Mouse (Mus musculus) MEL (cell line): Measurements from ENCODE around the gene S100a1. TPM values are rescaled to one million over a fixed set of nuclear protein-coding genes. Genes with fewer than 3 reads are reported as not detected.

Experiments
- DNase-seq: peaks from one replicate; pipeline ENCODE4 v3.0.0; 2011; ENCODE audit warnings: low read depth, low spot score
- H3K27ac ChIP-seq: 2 replicates; pipeline ENCODE4 v1.5.1; 2012; ENCODE audit warnings: low read depth, mild to moderate bottlenecking, control low read depth, low read length, moderate library complexity; ENCODE audit not compliant: control insufficient read depth
- H3K27me3 ChIP-seq, 2 experiments: fragments of 150-350 bp in 1 of 2; sonication (generic) in 1 of 2; 2 replicates each; pipeline ENCODE4 v1.6.1; 2012; ENCODE audit warnings: low read length in 2 of 2, mild to moderate bottlenecking in 2 of 2, improper control_type of control experiment in 1 of 2, moderate library complexity in 1 of 2; ENCODE audit not compliant: insufficient read depth in 2 of 2, control insufficient read depth in 1 of 2
- H3K36me3 ChIP-seq, 2 experiments: 2 replicates each; pipeline ENCODE4 v1.6.1; 2012 to 2014; ENCODE audit warnings: low read length in 2 of 2, improper control_type of control experiment in 1 of 2, inconsistent platforms in 1 of 2, mild to moderate bottlenecking in 1 of 2; ENCODE audit not compliant: insufficient read depth in 2 of 2, control insufficient read depth in 1 of 2
- H3K4me1 ChIP-seq, 2 experiments: fragments of 150-350 bp in 1 of 2; sonication (generic) in 1 of 2; 2 replicates each; pipeline ENCODE4 v1.6.1; 2012; ENCODE audit warnings: low read length in 2 of 2, improper control_type of control experiment in 1 of 2, mild to moderate bottlenecking in 1 of 2; ENCODE audit not compliant: insufficient read depth in 2 of 2, control insufficient read depth in 1 of 2
- H3K4me3 ChIP-seq, 2 experiments: fragments of 150-350 bp in 1 of 2; sonication (generic) in 1 of 2; 2 replicates each; pipeline ENCODE4 v1.5.1; 2012; ENCODE audit warnings: low read depth in 2 of 2, low read length in 2 of 2, mild to moderate bottlenecking in 2 of 2, moderate library complexity in 2 of 2, control low read depth in 1 of 2, improper control_type of control experiment in 1 of 2; ENCODE audit not compliant: control insufficient read depth in 1 of 2, insufficient read depth in 1 of 2
- H3K79me2 ChIP-seq: 2 replicates; pipeline ENCODE4 v1.6.1; 2012; ENCODE audit warnings: mild to moderate bottlenecking, low read length, moderate library complexity; ENCODE audit not compliant: control insufficient read depth, poor library complexity, insufficient read depth
- H3K9ac ChIP-seq: 2 replicates; pipeline ENCODE4 v1.6.1; 2012; ENCODE audit warnings: low read depth, mild to moderate bottlenecking, control low read depth, low read length, moderate library complexity; ENCODE audit not compliant: control insufficient read depth, poor library complexity, severe bottlenecking
- H3K9me3 ChIP-seq: fragments of 150-350 bp; sonication (generic); replicated peaks from 2 replicates; pipeline ENCODE4 v1.6.1; 2012; ENCODE audit warnings: mild to moderate bottlenecking, low read length, improper control_type of control experiment, moderate library complexity; ENCODE audit not compliant: insufficient read depth
- BHLHE40 ChIP-seq: IDR thresholded peaks from 2 replicates; pipeline ENCODE4 v1.6.1; 2012; ENCODE audit warnings: low read depth, mild to moderate bottlenecking, inconsistent platforms, low read length, improper control_type of control experiment, borderline replicate concordance
- CHD1 ChIP-seq: IDR thresholded peaks from 2 replicates; pipeline ENCODE4 v1.6.1; 2012; ENCODE audit warnings: low read depth, mild to moderate bottlenecking, inconsistent platforms, low read length, improper control_type of control experiment
- CHD2 ChIP-seq: IDR thresholded peaks from 2 replicates; pipeline ENCODE4 v1.6.1; 2011; ENCODE audit warnings: low read length, improper control_type of control experiment
- CTCF ChIP-seq, 3 experiments: IDR thresholded peaks in 2 of 3; conservative IDR thresholded peaks in 1 of 3; 2 replicates each; pipeline ENCODE4 v1.5.1; 2011 to 2012; ENCODE audit warnings: low read length in 3 of 3, low read depth in 2 of 3, mild to moderate bottlenecking in 2 of 3, improper control_type of control experiment in 1 of 3, inconsistent platforms in 1 of 3, mixed read lengths in 1 of 3, moderate library complexity in 1 of 3; ENCODE audit not compliant: control insufficient read depth in 1 of 3, insufficient read depth in 1 of 3, poor library complexity in 1 of 3, severe bottlenecking in 1 of 3
- ETS1 ChIP-seq: IDR thresholded peaks from 2 replicates; pipeline ENCODE4 v1.6.1; 2012; ENCODE audit warnings: low read depth, mild to moderate bottlenecking, inconsistent platforms, low read length, improper control_type of control experiment, moderate library complexity
- GABPA ChIP-seq: IDR thresholded peaks from 2 replicates; pipeline ENCODE4 v1.6.1; 2012; ENCODE audit warnings: low read depth, mild to moderate bottlenecking, inconsistent platforms, low read length, improper control_type of control experiment, moderate library complexity
- GATA1 ChIP-seq: IDR thresholded peaks from 2 replicates; pipeline ENCODE4 v1.6.1; 2011; ENCODE audit warnings: low read depth, low read length, improper control_type of control experiment
- HCFC1 ChIP-seq: IDR thresholded peaks from 2 replicates; pipeline ENCODE4 v1.6.1; 2012; ENCODE audit warnings: low read depth, mild to moderate bottlenecking, inconsistent platforms, low read length, improper control_type of control experiment, moderate library complexity
- JUND ChIP-seq: IDR thresholded peaks from 2 replicates; pipeline ENCODE4 v1.6.1; 2011; ENCODE audit warnings: low read depth, mild to moderate bottlenecking, improper control_type of control experiment, low read length
- KAT2A ChIP-seq: conservative IDR thresholded peaks from 2 replicates; pipeline ENCODE4 v1.6.1; 2012; ENCODE audit warnings: low read depth, low read length, improper control_type of control experiment, inconsistent platforms
- MAX ChIP-seq: IDR thresholded peaks from 2 replicates; pipeline ENCODE4 v1.6.1; 2011; ENCODE audit warnings: low read length, improper control_type of control experiment
- MYC ChIP-seq: IDR thresholded peaks from 2 replicates; pipeline ENCODE4 v1.6.1; 2011; ENCODE audit warnings: low read depth, mild to moderate bottlenecking, low read length, improper control_type of control experiment, moderate library complexity
- NELFE ChIP-seq: IDR thresholded peaks from 2 replicates; pipeline ENCODE4 v1.6.1; 2011; ENCODE audit warnings: low read depth, low read length, improper control_type of control experiment
- NRF1 ChIP-seq: IDR thresholded peaks from 2 replicates; pipeline ENCODE4 v1.6.1; 2014; ENCODE audit warnings: low read depth, mild to moderate bottlenecking, inconsistent platforms, low read length, improper control_type of control experiment, moderate library complexity; ENCODE audit not compliant: poor library complexity, insufficient read depth, severe bottlenecking
- POLR2AphosphoS2 ChIP-seq: IDR thresholded peaks from 2 replicates; pipeline ENCODE4 v1.6.1; 2011; ENCODE audit warnings: low read length, improper control_type of control experiment
- POLR2AphosphoS5 ChIP-seq: IDR thresholded peaks from 2 replicates; pipeline ENCODE4 v1.6.1; 2012; ENCODE audit warnings: low read depth, borderline replicate concordance, mild to moderate bottlenecking, inconsistent platforms, low read length, moderate library complexity, mixed read lengths
- RAD21 ChIP-seq: IDR thresholded peaks from 2 replicates; pipeline ENCODE4 v1.6.1; 2011; ENCODE audit warnings: mild to moderate bottlenecking, low read depth, low read length, improper control_type of control experiment
- RCOR1 ChIP-seq: IDR thresholded peaks from 2 replicates; pipeline ENCODE4 v1.6.1; 2012; ENCODE audit warnings: low read depth, mild to moderate bottlenecking, inconsistent platforms, low read length, improper control_type of control experiment
- SMC3 ChIP-seq: IDR thresholded peaks from 2 replicates; pipeline ENCODE4 v1.6.1; 2011; ENCODE audit warnings: low read depth, low read length, improper control_type of control experiment
- TAL1 ChIP-seq: IDR thresholded peaks from 2 replicates; pipeline ENCODE4 v1.6.1; 2012; ENCODE audit warnings: mild to moderate bottlenecking, inconsistent platforms, low read length, moderate library complexity, mixed read lengths
- TCF12 ChIP-seq: IDR thresholded peaks from 2 replicates; pipeline ENCODE4 v1.6.1; 2014; ENCODE audit warnings: low read depth, mild to moderate bottlenecking, inconsistent platforms, low read length, improper control_type of control experiment, moderate library complexity
- USF1 ChIP-seq: IDR thresholded peaks from 2 replicates; pipeline ENCODE4 v1.6.1; 2014; ENCODE audit warnings: low read depth, mild to moderate bottlenecking, inconsistent platforms, low read length, improper control_type of control experiment, moderate library complexity
- ZC3H11A ChIP-seq: IDR thresholded peaks from 2 replicates; pipeline ENCODE4 v1.6.1; 2012; ENCODE audit warnings: low read depth, mild to moderate bottlenecking, inconsistent platforms, low read length, improper control_type of control experiment
- ZKSCAN1 ChIP-seq: IDR thresholded peaks from 2 replicates; pipeline ENCODE4 v1.6.1; 2012; ENCODE audit warnings: low read depth, mild to moderate bottlenecking, inconsistent platforms, low read length, improper control_type of control experiment, moderate library complexity
- ZNF384 ChIP-seq: IDR thresholded peaks from 2 replicates; pipeline ENCODE4 v1.6.1; 2012; ENCODE audit warnings: low read depth, mild to moderate bottlenecking, inconsistent platforms, low read length, improper control_type of control experiment
- polyA plus RNA-seq, 2 experiments: library from polyadenylated mRNA; stranded (reverse) in 1 of 2; unstranded in 1 of 2; fragments of >175 nt in 1 of 2; fragments of >200 nt in 1 of 2; gene quantifications; 2 replicates each; pipeline versions ENCODE4 v1.2.1 to v1.2.4; 2012; ENCODE audit warnings: low replicate concordance in 2 of 2, low read depth in 1 of 2; ENCODE audit not compliant: insufficient read length in 2 of 2, insufficient read depth in 1 of 2, missing spikeins in 1 of 2
- total RNA-seq: library from RNA; depleted of rRNA; stranded (reverse); fragments of 300-350 nt; gene quantifications from 2 replicates; pipeline ENCODE4 v1.2.3, GENCODE M21; 2012

S100a1 gene
- total and polyA plus RNA-seq, 3 experiments: 14.4 to 22.2 TPM; not detected in 1

- DNase-seq: no peak
- Histone ChIP-seq H3K79me2 (no peaks in the 10 kb centered on the region), H3K4me1 (peaks cover 0 to 4% of the 10 kb centered on the region in 2 experiments; a peak in 1 of 4 replicates), H3K9ac (no peak overlapping the region), H3K4me3 (no peak overlapping the region), H3K27ac (no peak overlapping the region), H3K36me3 (no peaks in the 10 kb centered on the region), H3K9me3 (no peaks in the 10 kb centered on the region), H3K27me3 (peaks cover 12 to 18% of the 10 kb centered on the region in 2 experiments)
- no peak for TF ChIP-seq RAD21
- TF ChIP-seq MYC: no peak
- no peak for TF ChIP-seq ZC3H11A
- no peak for TF ChIP-seq KAT2A
- no peak for TF ChIP-seq TCF12
- no peak for TF ChIP-seq POLR2AphosphoS5
- TF ChIP-seq MAX: no peak
- no peak for TF ChIP-seq NRF1
- no peak for TF ChIP-seq CTCF (IDR thresholded peaks at IDR 0.05 in 2 of 3, conservative IDR thresholded peaks at IDR 0.05 in 1 of 3; ENCODE audit: control insufficient read depth in 1 of 3, insufficient read depth in 1 of 3, low read depth in 2 of 3, low read length in 3 of 3, poor library complexity in 1 of 3, severe bottlenecking in 1 of 3)
- TF ChIP-seq ZKSCAN1: no peak
- no peak for TF ChIP-seq GABPA
- TF ChIP-seq POLR2AphosphoS2: no peak
- no peak for TF ChIP-seq NELFE
- no peak for TF ChIP-seq TAL1
- no peak for TF ChIP-seq CHD1
- no peak for TF ChIP-seq RCOR1
- no peak for TF ChIP-seq HCFC1
- TF ChIP-seq ETS1: no peak
- no peak for TF ChIP-seq USF1
Measured at GRCm38 (mm10) chr3:90531713-90532112, 17.5 kb upstream of the S100a1 start.

DNA sequence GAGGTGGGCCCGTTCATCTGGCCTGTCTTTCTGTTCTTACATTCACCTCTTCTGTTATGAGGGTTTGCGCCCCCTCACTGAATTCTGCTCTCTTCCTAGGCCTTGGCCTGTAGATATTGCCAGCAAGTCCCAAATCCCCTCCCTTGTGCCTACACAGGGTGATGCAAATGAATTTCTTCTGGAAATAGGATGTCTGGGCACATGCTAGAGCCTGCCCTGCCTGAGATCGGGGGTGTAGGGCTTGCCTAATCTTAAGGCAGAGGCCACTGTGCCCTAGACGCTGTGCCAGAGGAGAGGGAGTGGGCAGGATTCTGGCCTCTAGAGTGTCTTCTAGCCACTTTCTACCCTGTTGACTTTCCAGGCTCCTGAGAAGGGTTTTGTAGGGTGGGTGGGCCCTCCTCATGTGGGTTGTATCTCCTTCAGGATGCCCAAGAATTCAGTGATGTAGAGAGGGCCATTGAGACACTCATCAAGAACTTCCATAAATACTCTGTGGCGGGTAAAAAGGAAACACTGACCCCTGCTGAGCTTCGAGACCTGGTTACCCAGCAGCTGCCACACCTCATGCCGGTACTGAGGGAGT, 13.2 kb upstream of the S100a1 start:
- Histone ChIP-seq H3K79me2 (no peaks in the 10 kb centered on the region), H3K27ac (no peak overlapping the region), H3K4me1 (peaks cover 2 to 13% of the 10 kb centered on the region in 2 experiments; a peak in 2 of 4 replicates), H3K36me3 (no peaks in the 10 kb centered on the region; a peak in 2 of 4 replicates), H3K9ac (no peak overlapping the region), H3K9me3 (no peaks in the 10 kb centered on the region), H3K27me3 (peaks cover 5 to 7% of the 10 kb centered on the region in 2 experiments), H3K4me3 (no peak overlapping the region)
- TF ChIP-seq ZNF384 (no peak), HCFC1 (no peak), ZKSCAN1 (no peak), BHLHE40 (no peak), JUND (no peak), GABPA (no peak), MAX (no peak), NELFE (no peak), SMC3 (no peak), USF1 (no peak), GATA1 (no peak), TAL1 (no peak), ZC3H11A (no peak), ETS1 (no peak), RCOR1 (no peak), NRF1 (no peak), CHD2 (no peak), CTCF (IDR thresholded peaks at IDR 0.05 in 2 of 3, conservative IDR thresholded peaks at IDR 0.05 in 1 of 3; ENCODE audit: control insufficient read depth in 1 of 3, insufficient read depth in 1 of 3, low read depth in 2 of 3, low read length in 3 of 3, poor library complexity in 1 of 3, severe bottlenecking in 1 of 3) (no peak), CHD1 (no peak), POLR2AphosphoS2 (no peak)
- DNase-seq: no peak
